Mouse (Mus musculus) embryonic facial prominence, embryonic 11.5 days (tissue): ENCODE measurements around the gene Ice1. TPM values are rescaled to one million over a fixed set of nuclear protein-coding genes. Genes with fewer than 3 reads are reported as not detected.
A peak's percentile ranks its signal among the peaks of the same experiment; 100 is the strongest.

ENCODE experiments used
- ATAC-seq: fragments of 200-750 bp; cut with Nextera tagmentation; replicated peaks from 2 replicates; pipeline ENCODE4 v1.8.0; 2017; ENCODE audit warnings: low read depth; ENCODE audit not compliant: insufficient number of reproducible peaks, low FRiP score, low TSS enrichment
- DNase-seq: peaks from one replicate; pipeline ENCODE4 v3.0.0-alpha.2; 2015; ENCODE audit warnings: low spot score
- H3K27ac ChIP-seq: fragments of 300-500 bp; sonication (generic); replicated peaks from 2 replicates; pipeline ENCODE4 v1.5.1; 2014; ENCODE audit warnings: mild to moderate bottlenecking, low read depth, low read length, control low read depth
- H3K27me3 ChIP-seq: fragments of 300-500 bp; sonication (generic); 2 replicates; pipeline ENCODE4 v1.6.1; 2014; ENCODE audit warnings: mild to moderate bottlenecking, low read length, moderate library complexity, mixed read lengths; ENCODE audit not compliant: control insufficient read depth, insufficient read depth
- H3K36me3 ChIP-seq: fragments of 300-500 bp; sonication (generic); replicated peaks from 2 replicates; pipeline ENCODE4 v1.6.1; 2014; ENCODE audit warnings: low read depth, mild to moderate bottlenecking, low read length, moderate library complexity, mixed read lengths; ENCODE audit not compliant: control insufficient read depth, insufficient read depth
- H3K4me1 ChIP-seq: fragments of 300-500 bp; sonication (generic); 2 replicates; pipeline ENCODE4 v1.6.1; 2014; ENCODE audit warnings: low read length, mixed read lengths; ENCODE audit not compliant: control insufficient read depth, insufficient read depth
- H3K4me2 ChIP-seq: fragments of 300-500 bp; sonication (generic); 2 replicates; pipeline ENCODE4 v1.6.1; 2014; ENCODE audit warnings: low read depth, mild to moderate bottlenecking, control low read depth, low read length, moderate library complexity
- H3K4me3 ChIP-seq: fragments of 300-500 bp; sonication (generic); 2 replicates; pipeline ENCODE4 v1.5.1; 2014; ENCODE audit warnings: low read depth, low read length, control low read depth
- H3K9ac ChIP-seq: fragments of 300-500 bp; sonication (generic); replicated peaks from 2 replicates; pipeline ENCODE4 v1.6.1; 2014; ENCODE audit warnings: mild to moderate bottlenecking, control low read depth, low read length
- H3K9me3 ChIP-seq: fragments of 300-500 bp; sonication (generic); replicated peaks from 2 replicates; pipeline ENCODE4 v1.6.1; 2016; ENCODE audit warnings: mild to moderate bottlenecking, low read length, inconsistent platforms, mixed read lengths; ENCODE audit not compliant: control insufficient read depth
- WGBS: fragments of 180-500 bp; shearing (Covaris S2); extraction: QIAGEN DNeasy Blood & Tissue Kit; methylation state at CpG from one replicate; pipeline ENCODE4 v1.1.7; 2014; 5-methylcytosine and 5-hydroxymethylcytosine counted together
- polyA plus RNA-seq: library from polyadenylated mRNA; unstranded; fragments of >200 nt; fragmentation: Nextera tagmentation; extraction: Ambion mirVana; gene quantifications from 2 replicates; pipeline ENCODE4 v1.2.1, GENCODE M21; 2014

Gene Ice1
- polyA plus RNA-seq, 1 experiment from 2014 or later: 34.0 TPM

DNA sequence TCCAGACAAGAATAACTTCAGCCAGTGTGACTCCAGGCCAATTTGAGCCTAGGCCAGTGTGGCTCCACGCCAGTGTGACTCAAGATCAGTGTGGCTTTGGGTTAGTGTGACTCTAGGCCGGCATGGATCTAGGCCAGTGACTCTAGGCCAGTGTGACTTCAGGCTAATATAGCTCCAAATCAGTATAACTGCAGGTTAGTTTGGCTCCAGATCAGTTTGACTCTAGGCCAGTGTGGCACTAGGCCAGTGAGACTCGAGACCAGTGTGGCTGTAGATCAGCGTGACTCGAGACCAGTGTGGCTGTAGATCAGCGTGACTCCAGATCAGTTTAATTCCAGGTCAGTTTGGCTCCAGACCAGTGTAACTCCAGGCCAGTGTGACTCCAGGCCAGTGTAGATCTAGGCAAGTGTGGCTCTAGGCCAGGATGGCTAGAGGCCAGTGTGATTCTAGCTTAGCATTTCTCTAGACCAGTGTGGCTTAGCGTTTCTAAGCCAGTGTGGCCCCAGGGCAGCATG is 47.1 kb downstream of the Ice1 start:
- H3K36me3 ChIP-seq: peaks cover 7% of the 10 kb centered on the region
- DNase-seq (no peak), ATAC-seq (no peak)
- no peak overlapping the region for H3K4me3 ChIP-seq
- H3K9ac ChIP-seq: no peak overlapping the region
- H3K9me3 ChIP-seq: no peaks in the 10 kb centered on the region
- H3K27me3 ChIP-seq: no peaks in the 10 kb centered on the region
- 96% methylated on average over 7 of the region's 7 CpGs for WGBS
- no peak overlapping the region for H3K4me2 ChIP-seq
- no peaks in the 10 kb centered on the region for H3K4me1 ChIP-seq
- no peak overlapping the region for H3K27ac ChIP-seq

GRCm38 (mm10) chr13:70586969-70587368 is 50.5 kb downstream of the Ice1 start:
- Histone ChIP-seq H3K36me3 (peaks cover 4% of the 10 kb centered on the region), H3K4me2 (no peak overlapping the region), H3K9ac (no peak overlapping the region), H3K27me3 (no peaks in the 10 kb centered on the region), H3K27ac (no peak overlapping the region), H3K4me3 (no peak overlapping the region), H3K9me3 (no peaks in the 10 kb centered on the region), H3K4me1 (no peaks in the 10 kb centered on the region)
- ATAC-seq (no peak), DNase-seq (peak; percentile 70)
- WGBS: 89% methylated on average over 2 of the region's 2 CpGs

- Histone ChIP-seq H3K4me1 (no peaks in the 10 kb centered on the region), H3K27me3 (no peaks in the 10 kb centered on the region), H3K9me3 (no peaks in the 10 kb centered on the region), H3K27ac (no peak overlapping the region), H3K4me3 (no peak overlapping the region), H3K9ac (no peak overlapping the region), H3K4me2 (no peak overlapping the region), H3K36me3 (no peaks in the 10 kb centered on the region; the same call in 1 of the 2 replicates)
- DNase-seq (peak; percentile 65), ATAC-seq (no peak)
- WGBS: 53% methylated on average over 2 of the region's 2 CpGs
Measured at GRCm38 (mm10) chr13:70582517-70582916, 54.9 kb downstream of the Ice1 start.

- H3K4me1 ChIP-seq: no peaks in the 10 kb centered on the region
- H3K27me3 ChIP-seq: no peaks in the 10 kb centered on the region
- H3K4me3 ChIP-seq: no peak overlapping the region
- H3K27ac ChIP-seq: no peak overlapping the region
- H3K4me2 ChIP-seq: no peak overlapping the region
- 89% methylated on average over 4 of the region's 4 CpGs for WGBS
- no peaks in the 10 kb centered on the region; the same call in 1 of the 2 replicates for H3K36me3 ChIP-seq
- no peak overlapping the region for H3K9ac ChIP-seq
- H3K9me3 ChIP-seq: no peaks in the 10 kb centered on the region
- DNase-seq (no peak), ATAC-seq (no peak)
Measured at GRCm38 (mm10) chr13:70581509-70581908, 55.9 kb downstream of the Ice1 start.

GRCm38 (mm10) chr13:70574216-70574615 is 63.2 kb downstream of the Ice1 start:
- no peaks in the 10 kb centered on the region for H3K4me1 ChIP-seq
- DNase-seq (no peak), ATAC-seq (no peak)
- H3K9me3 ChIP-seq: no peaks in the 10 kb centered on the region
- no peak overlapping the region for H3K9ac ChIP-seq
- H3K36me3 ChIP-seq: no peaks in the 10 kb centered on the region
- no peaks in the 10 kb centered on the region for H3K27me3 ChIP-seq
- no peak overlapping the region for H3K4me3 ChIP-seq
- no peak overlapping the region for H3K27ac ChIP-seq
- WGBS: 91% methylated on average over 1 of the region's 1 CpGs
- H3K4me2 ChIP-seq: no peak overlapping the region

- WGBS: 74% methylated on average over 2 of the region's 2 CpGs
- no peaks in the 10 kb centered on the region for H3K27me3 ChIP-seq
- H3K9ac ChIP-seq: no peak overlapping the region
- no peaks in the 10 kb centered on the region for H3K9me3 ChIP-seq
- no peak overlapping the region for H3K4me2 ChIP-seq
- H3K4me1 ChIP-seq: no peaks in the 10 kb centered on the region
- H3K27ac ChIP-seq: no peak overlapping the region
- H3K36me3 ChIP-seq: no peaks in the 10 kb centered on the region
- ATAC-seq (no peak), DNase-seq (no peak)
- H3K4me3 ChIP-seq: no peak overlapping the region
Measured at GRCm38 (mm10) chr13:70567889-70568288, 69.5 kb downstream of the Ice1 start.

GRCm38 (mm10) chr13:70553456-70553855 is 84.0 kb downstream of the Ice1 start:
- Histone ChIP-seq H3K4me3 (no peak overlapping the region), H3K27ac (no peak overlapping the region), H3K27me3 (no peaks in the 10 kb centered on the region), H3K36me3 (no peaks in the 10 kb centered on the region), H3K9me3 (no peaks in the 10 kb centered on the region), H3K9ac (no peak overlapping the region), H3K4me2 (no peak overlapping the region), H3K4me1 (no peaks in the 10 kb centered on the region)
- ATAC-seq (no peak), DNase-seq (no peak)
- WGBS: 79% methylated on average over 5 of the region's 5 CpGs

GRCm38 (mm10) chr13:70547457-70547856 is 90.0 kb downstream of the Ice1 start:
- H3K4me3 ChIP-seq: no peak overlapping the region
- H3K9me3 ChIP-seq: no peaks in the 10 kb centered on the region
- H3K36me3 ChIP-seq: no peaks in the 10 kb centered on the region
- 78% methylated on average over 3 of the region's 3 CpGs for WGBS
- no peak overlapping the region for H3K4me2 ChIP-seq
- H3K9ac ChIP-seq: no peak overlapping the region
- H3K4me1 ChIP-seq: no peaks in the 10 kb centered on the region
- DNase-seq (no peak), ATAC-seq (no peak)
- H3K27ac ChIP-seq: no peak overlapping the region
- no peaks in the 10 kb centered on the region for H3K27me3 ChIP-seq
